Mouse (Mus musculus) mouse embryonic stem cell (cell line): ENCODE data around the gene Haspin.
"Not testable (repeated sequence)": the region's sequence is repeated elsewhere in the genome, so short reads cannot be mapped to it uniquely, and the experiment has no call there.

Experiments
- in situ Hi-C, 2 experiments: fragments of 300-500 bp; cut with MboI; formaldehyde crosslinking; loops; 1 replicate in 1 of 2; 3 replicates in 1 of 2; pipeline ENCODE4 v1.14.3; 2019 to 2020; ENCODE audit warnings: low sequenced_read_pairs in 2 of 2, low pct_unique_long_range_greater_than_20kb in 1 of 2, mixed read lengths in 1 of 2; ENCODE audit not compliant: unreplicated experiment in 1 of 2

Gene Haspin

GRCm38 (mm10) chr11:73146975-73147365 is 8.9 kb upstream of the Haspin start:
- in situ Hi-C loops: no loop called here

GRCm38 (mm10) chr11:73146026-73146974 is 8.2 kb upstream of the Haspin start:
- in situ Hi-C loops: no loop called here

GRCm38 (mm10) chr11:73144261-73144681 is 6.2 kb upstream of the Haspin start:
- in situ Hi-C loops: no loop called here

- in situ Hi-C loops: no loop called here
Measured at GRCm38 (mm10) chr11:73137116-73137515, 978 bp downstream of the Haspin start.

GRCm38 (mm10) chr11:73136587-73136986 is 1.5 kb downstream of the Haspin start:
- in situ Hi-C loops: no loop called here

- in situ Hi-C loops: no loop called here
Measured at GRCm38 (mm10) chr11:73134222-73134621, 3.9 kb downstream of the Haspin start.

- in situ Hi-C loops: no loop called here
Measured at GRCm38 (mm10) chr11:73132999-73133398, 5.1 kb downstream of the Haspin start.

GRCm38 (mm10) chr11:73131020-73131419 is 7.1 kb downstream of the Haspin start:
- in situ Hi-C loops: no loop called here

GRCm38 (mm10) chr11:73126495-73126894 is 11.6 kb downstream of the Haspin start:
- in situ Hi-C loops: no loop called here

GRCm38 (mm10) chr11:73111414-73111813 is 26.7 kb downstream of the Haspin start:
- in situ Hi-C loops: no loop called here

GRCm38 (mm10) chr11:73109941-73110340 is 28.2 kb downstream of the Haspin start:
- in situ Hi-C loops: no loop called here

- in situ Hi-C loops: no loop called here
Measured at GRCm38 (mm10) chr11:73108898-73109625, 29.0 kb downstream of the Haspin start.

- in situ Hi-C loops: no loop called here
Measured at GRCm38 (mm10) chr11:73108195-73108897, 29.7 kb downstream of the Haspin start.

GRCm38 (mm10) chr11:73107358-73107757 is 30.7 kb downstream of the Haspin start:
- in situ Hi-C loops: not testable (repeated sequence)

GRCm38 (mm10) chr11:73105246-73105645 is 32.8 kb downstream of the Haspin start:
- in situ Hi-C loops: no loop called here

- in situ Hi-C loops: no loop called here
Measured at GRCm38 (mm10) chr11:73101308-73101707, 36.8 kb downstream of the Haspin start.

- in situ Hi-C loops: no loop called here
Measured at GRCm38 (mm10) chr11:73099976-73100750, 37.9 kb downstream of the Haspin start.

GRCm38 (mm10) chr11:73098860-73099259 is 39.2 kb downstream of the Haspin start:
- in situ Hi-C loops: no loop called here
